Mouse (Mus musculus) midbrain, embryonic 13.5 days (tissue): ENCODE measurements around the gene Pafah1b3. TPM values are rescaled to one million over a fixed set of nuclear protein-coding genes. Genes with fewer than 3 reads are reported as not detected.
A peak's percentile ranks its signal among the peaks of the same experiment; 100 is the strongest.

ENCODE experiments used
- ATAC-seq: fragments of 200-750 bp; cut with Nextera tagmentation; 2 replicates; pipeline ENCODE4 v1.8.0; 2017; ENCODE audit warnings: mild to moderate bottlenecking, moderate TSS enrichment, moderate library complexity
- H3K27ac ChIP-seq: fragments of 300-500 bp; sonication (generic); 2 replicates; pipeline ENCODE4 v1.5.1; 2015; ENCODE audit warnings: inconsistent platforms, mild to moderate bottlenecking, moderate library complexity
- H3K27me3 ChIP-seq: fragments of 300-500 bp; sonication (generic); 2 replicates; pipeline ENCODE4 v1.6.1; 2015; ENCODE audit warnings: mild to moderate bottlenecking, inconsistent platforms
- H3K36me3 ChIP-seq: fragments of 300-500 bp; sonication (generic); 2 replicates; pipeline ENCODE4 v1.6.1; 2015; ENCODE audit warnings: mild to moderate bottlenecking, inconsistent platforms
- H3K4me1 ChIP-seq: fragments of 300-500 bp; sonication (generic); replicated peaks from 2 replicates; pipeline ENCODE4 v1.6.1; 2015; ENCODE audit warnings: inconsistent platforms
- H3K4me2 ChIP-seq: fragments of 300-500 bp; sonication (generic); replicated peaks from 2 replicates; pipeline ENCODE4 v1.6.1; 2015; ENCODE audit warnings: moderate library complexity, mild to moderate bottlenecking, inconsistent platforms
- H3K4me3 ChIP-seq: fragments of 300-500 bp; sonication (generic); replicated peaks from 2 replicates; pipeline ENCODE4 v1.5.1; 2015; ENCODE audit warnings: mild to moderate bottlenecking, inconsistent platforms
- H3K9ac ChIP-seq: fragments of 300-500 bp; sonication (generic); replicated peaks from 2 replicates; pipeline ENCODE4 v1.6.1; 2015; ENCODE audit warnings: mild to moderate bottlenecking, inconsistent platforms
- H3K9me3 ChIP-seq: fragments of 300-500 bp; sonication (generic); 2 replicates; pipeline ENCODE4 v1.6.1; 2016; ENCODE audit warnings: mild to moderate bottlenecking, inconsistent platforms
- WGBS: fragments of 180-500 bp; shearing (Covaris S2); methylation state at CpG from one replicate; pipeline ENCODE4 v1.1.7; 2015; 5-methylcytosine and 5-hydroxymethylcytosine counted together
- polyA plus RNA-seq: library from polyadenylated mRNA; unstranded; fragments of >200 nt; fragmentation: Nextera tagmentation; extraction: Ambion mirVana; gene quantifications from 2 replicates; pipeline ENCODE4 v1.2.1, GENCODE M21; 2015

Gene Pafah1b3
- polyA plus RNA-seq, 1 experiment from 2014 or later, result 668 TPM

GRCm38 (mm10) chr7:25251822-25252221 lies 46.0 kb downstream of the Pafah1b3 start:
- peak overlapping the region; percentile 99 for H3K4me2 ChIP-seq
- H3K9me3 ChIP-seq, result no peaks in the 10 kb centered on the region
- WGBS, result 11% methylated on average over 8 of the region's 8 CpGs
- peak overlapping the region; percentile 56 for H3K9ac ChIP-seq
- H3K4me3 ChIP-seq, result peak overlapping the region; percentile 79
- ATAC-seq, result no peak
- no peaks in the 10 kb centered on the region for H3K27me3 ChIP-seq
- H3K27ac ChIP-seq, result peak overlapping the region; percentile 88
- no peaks in the 10 kb centered on the region for H3K36me3 ChIP-seq
- H3K4me1 ChIP-seq, result peaks cover 40% of the 10 kb centered on the region

GRCm38 (mm10) chr7:25251071-25251791 lies 46.6 kb downstream of the Pafah1b3 start:
- WGBS, result 1% methylated on average over 22 of the region's 22 CpGs
- H3K27ac ChIP-seq, result peak overlapping the region; percentile 88
- H3K4me2 ChIP-seq, result peak overlapping the region; percentile 99
- ATAC-seq, result peak; percentile 12; the same call in 1 of the 2 replicates
- no peaks in the 10 kb centered on the region for H3K27me3 ChIP-seq
- no peaks in the 10 kb centered on the region for H3K9me3 ChIP-seq
- peak overlapping the region; percentile 56 for H3K9ac ChIP-seq
- peaks cover 46% of the 10 kb centered on the region for H3K4me1 ChIP-seq
- no peaks in the 10 kb centered on the region for H3K36me3 ChIP-seq
- peak overlapping the region; percentile 79 for H3K4me3 ChIP-seq

- Histone ChIP-seq H3K27me3 (no peaks in the 10 kb centered on the region), H3K9me3 (no peaks in the 10 kb centered on the region), H3K27ac (peak within 1 kb of the TSS; percentile 88), H3K4me1 (peaks cover 50% of the 10 kb centered on the region), H3K9ac (peak within 1 kb of the TSS; percentile 74), H3K36me3 (0 out of 2 replicates have a peak, but pooled peaks cover under 1% of the 10 kb centered on the region), H3K4me2 (peak within 1 kb of the TSS; percentile 99), H3K4me3 (peak within 1 kb of the TSS; percentile 79)
- 2% methylated on average over 62 of the region's 81 CpGs for WGBS
- peak; percentile 72 for ATAC-seq
Measured at GRCm38 (mm10) chr7:25250141-25250972, 47.4 kb downstream of the Pafah1b3 start, which contains the start of gene Erf. TSS of gene Erf (minus strand) at chr7:25250761.

- H3K4me2 ChIP-seq, result peak overlapping the region; percentile 99
- peaks cover 50% of the 10 kb centered on the region for H3K4me1 ChIP-seq
- no peaks in the 10 kb centered on the region for H3K27me3 ChIP-seq
- peak overlapping the region; percentile 88 for H3K27ac ChIP-seq
- H3K4me3 ChIP-seq, result peak overlapping the region; percentile 79
- no peaks in the 10 kb centered on the region for H3K9me3 ChIP-seq
- peak; percentile 43 for ATAC-seq
- under 1% methylated on average over 35 of the region's 73 CpGs for WGBS
- peak overlapping the region; percentile 74 for H3K9ac ChIP-seq
- H3K36me3 ChIP-seq, result 0 out of 2 replicates have a peak, but pooled peaks cover 6% of the 10 kb centered on the region
Measured at GRCm38 (mm10) chr7:25249314-25250140, 48.3 kb downstream of the Pafah1b3 start.

- Histone ChIP-seq H3K4me1 (peaks cover 50% of the 10 kb centered on the region), H3K27me3 (no peaks in the 10 kb centered on the region), H3K27ac (peak overlapping the region; percentile 88), H3K4me2 (peak overlapping the region; percentile 99), H3K36me3 (0 out of 2 replicates have a peak, but pooled peaks cover 8% of the 10 kb centered on the region), H3K9me3 (no peaks in the 10 kb centered on the region), H3K4me3 (peak overlapping the region; percentile 79), H3K9ac (peak overlapping the region; percentile 74)
- under 1% methylated on average over 25 of the region's 25 CpGs for WGBS
- peak; percentile 24 for ATAC-seq
Measured at GRCm38 (mm10) chr7:25248846-25249313, 48.9 kb downstream of the Pafah1b3 start.

- Histone ChIP-seq H3K9ac (peak overlapping the region; percentile 74), H3K4me3 (peak overlapping the region; percentile 79), H3K27ac (peak overlapping the region; percentile 88), H3K4me1 (peaks cover 50% of the 10 kb centered on the region), H3K4me2 (peak overlapping the region; percentile 99), H3K9me3 (no peaks in the 10 kb centered on the region), H3K27me3 (no peaks in the 10 kb centered on the region), H3K36me3 (0 out of 2 replicates have a peak, but pooled peaks cover 8% of the 10 kb centered on the region)
- WGBS, result 2% methylated on average over 18 of the region's 18 CpGs
- ATAC-seq, result peak; percentile 38
Measured at GRCm38 (mm10) chr7:25248018-25248647, 49.7 kb downstream of the Pafah1b3 start.

GRCm38 (mm10) chr7:25247498-25247897 lies 50.3 kb downstream of the Pafah1b3 start:
- Histone ChIP-seq H3K9ac (peak overlapping the region; percentile 74; the same call in 1 of the 2 replicates), H3K4me3 (peak overlapping the region; percentile 79), H3K9me3 (no peaks in the 10 kb centered on the region), H3K27me3 (no peaks in the 10 kb centered on the region), H3K27ac (peak overlapping the region; percentile 88), H3K4me2 (peak overlapping the region; percentile 99), H3K4me1 (peaks cover 50% of the 10 kb centered on the region), H3K36me3 (0 out of 2 replicates have a peak, but pooled peaks cover 10% of the 10 kb centered on the region)
- WGBS, result 21% methylated on average over 3 of the region's 3 CpGs
- ATAC-seq, result no peak

- Histone ChIP-seq H3K9ac (peak overlapping the region; percentile 74), H3K4me2 (peak overlapping the region; percentile 99), H3K4me1 (peaks cover 46% of the 10 kb centered on the region), H3K27me3 (no peaks in the 10 kb centered on the region), H3K4me3 (peak overlapping the region; percentile 79; the same call in 1 of the 2 replicates), H3K36me3 (0 out of 2 replicates have a peak, but pooled peaks cover 11% of the 10 kb centered on the region), H3K9me3 (no peaks in the 10 kb centered on the region), H3K27ac (peak overlapping the region; percentile 88)
- WGBS, result 63% methylated on average over 4 of the region's 4 CpGs
- ATAC-seq, result no peak
Measured at GRCm38 (mm10) chr7:25246759-25247137, 51.0 kb downstream of the Pafah1b3 start.

GRCm38 (mm10) chr7:25246079-25246758 lies 51.6 kb downstream of the Pafah1b3 start:
- H3K4me3 ChIP-seq, result 0 out of 2 replicates have a peak overlapping the region, but pooled peaks have one; percentile 79
- ATAC-seq, result no peak
- H3K27me3 ChIP-seq, result no peaks in the 10 kb centered on the region
- WGBS, result 77% methylated on average over 20 of the region's 20 CpGs
- H3K4me1 ChIP-seq, result peaks cover 40% of the 10 kb centered on the region
- no peak overlapping the region; the same call in 1 of the 2 replicates for H3K9ac ChIP-seq
- peak overlapping the region; percentile 88 for H3K27ac ChIP-seq
- 0 out of 2 replicates have a peak, but pooled peaks cover 11% of the 10 kb centered on the region for H3K36me3 ChIP-seq
- no peaks in the 10 kb centered on the region for H3K9me3 ChIP-seq
- peak overlapping the region; percentile 99 for H3K4me2 ChIP-seq
